Mouse (Mus musculus) megakaryocyte, embryonic 14.5 days (primary cell): Measurements from ENCODE around the gene Prkd2.

Source experiments
- FLI1 ChIP-seq: IDR thresholded peaks from 2 replicates; pipeline ENCODE4 v1.6.1; 2012; ENCODE audit warnings: low read length, inconsistent platforms, mixed read lengths
- GATA1 ChIP-seq: IDR thresholded peaks from 3 replicates; pipeline ENCODE4 v1.6.1; 2012; ENCODE audit warnings: mixed read lengths, low read length, inconsistent platforms, borderline replicate concordance

GRCm38 (mm10) chr7:16823734-16824133, 19.0 kb upstream of the Prkd2 start:
- no peak for TF ChIP-seq GATA1
- TF ChIP-seq FLI1 = no peak
